Mouse (Mus musculus) embryonic facial prominence, embryonic 14.5 days (tissue): ENCODE measurements around the gene Abhd16a. TPM values are rescaled to one million over a fixed set of nuclear protein-coding genes. Genes with fewer than 3 reads are reported as not detected.
A peak's percentile ranks its signal among the peaks of the same experiment; 100 is the strongest.

Experiments used
- ATAC-seq: fragments of 200-750 bp; cut with Nextera tagmentation; 2 replicates; pipeline ENCODE4 v1.8.0; 2017; ENCODE audit warnings: low read depth, moderate number of reproducible peaks, moderate TSS enrichment
- DNase-seq: peaks from one replicate; pipeline ENCODE4 v3.0.0-alpha.2; 2015; ENCODE audit warnings: low spot score
- H3K27ac ChIP-seq: fragments of 300-500 bp; sonication (generic); replicated peaks from 2 replicates; pipeline ENCODE4 v1.5.1; 2014; ENCODE audit warnings: low read depth, mild to moderate bottlenecking, low read length, moderate library complexity
- H3K27me3 ChIP-seq: fragments of 300-500 bp; sonication (generic); replicated peaks from 2 replicates; pipeline ENCODE4 v1.6.1; 2014; ENCODE audit warnings: low read length; ENCODE audit not compliant: control insufficient read depth, insufficient read depth
- H3K36me3 ChIP-seq: fragments of 300-500 bp; sonication (generic); 2 replicates; pipeline ENCODE4 v1.6.1; 2014; ENCODE audit warnings: low read length, mixed read lengths; ENCODE audit not compliant: control insufficient read depth, insufficient read depth
- H3K4me1 ChIP-seq: fragments of 300-500 bp; sonication (generic); 2 replicates; pipeline ENCODE4 v1.6.1; 2014; ENCODE audit warnings: antibody characterized with exemption, low read length; ENCODE audit not compliant: control insufficient read depth, insufficient read depth
- H3K4me2 ChIP-seq: fragments of 300-500 bp; sonication (generic); 2 replicates; pipeline ENCODE4 v1.6.1; 2014; ENCODE audit warnings: low read depth, mild to moderate bottlenecking, low read length, moderate library complexity, mixed read lengths
- H3K4me3 ChIP-seq: fragments of 300-500 bp; sonication (generic); 2 replicates; pipeline ENCODE4 v1.5.1; 2014; ENCODE audit warnings: low read depth, mild to moderate bottlenecking, low read length
- H3K9ac ChIP-seq: fragments of 300-500 bp; sonication (generic); 2 replicates; pipeline ENCODE4 v1.6.1; 2014; ENCODE audit warnings: low read depth, mild to moderate bottlenecking, low read length, moderate library complexity, mixed read lengths
- H3K9me3 ChIP-seq: fragments of 300-500 bp; sonication (generic); 2 replicates; pipeline ENCODE4 v1.6.1; 2016; ENCODE audit warnings: low read length; ENCODE audit not compliant: control insufficient read depth
- WGBS: fragments of 180-500 bp; shearing (Covaris S2); extraction: QIAGEN DNeasy Blood & Tissue Kit; methylation state at CpG from one replicate; pipeline ENCODE4 v1.1.7; 2014; 5-methylcytosine and 5-hydroxymethylcytosine counted together
- polyA plus RNA-seq: library from polyadenylated mRNA; unstranded; fragments of >200 nt; fragmentation: Nextera tagmentation; extraction: Ambion mirVana; gene quantifications from 2 replicates; pipeline ENCODE4 v1.2.1, GENCODE M21; 2014

The Abhd16a gene
- polyA plus RNA-seq, 1 experiment from 2014 or later = 77.2 TPM

DNA sequence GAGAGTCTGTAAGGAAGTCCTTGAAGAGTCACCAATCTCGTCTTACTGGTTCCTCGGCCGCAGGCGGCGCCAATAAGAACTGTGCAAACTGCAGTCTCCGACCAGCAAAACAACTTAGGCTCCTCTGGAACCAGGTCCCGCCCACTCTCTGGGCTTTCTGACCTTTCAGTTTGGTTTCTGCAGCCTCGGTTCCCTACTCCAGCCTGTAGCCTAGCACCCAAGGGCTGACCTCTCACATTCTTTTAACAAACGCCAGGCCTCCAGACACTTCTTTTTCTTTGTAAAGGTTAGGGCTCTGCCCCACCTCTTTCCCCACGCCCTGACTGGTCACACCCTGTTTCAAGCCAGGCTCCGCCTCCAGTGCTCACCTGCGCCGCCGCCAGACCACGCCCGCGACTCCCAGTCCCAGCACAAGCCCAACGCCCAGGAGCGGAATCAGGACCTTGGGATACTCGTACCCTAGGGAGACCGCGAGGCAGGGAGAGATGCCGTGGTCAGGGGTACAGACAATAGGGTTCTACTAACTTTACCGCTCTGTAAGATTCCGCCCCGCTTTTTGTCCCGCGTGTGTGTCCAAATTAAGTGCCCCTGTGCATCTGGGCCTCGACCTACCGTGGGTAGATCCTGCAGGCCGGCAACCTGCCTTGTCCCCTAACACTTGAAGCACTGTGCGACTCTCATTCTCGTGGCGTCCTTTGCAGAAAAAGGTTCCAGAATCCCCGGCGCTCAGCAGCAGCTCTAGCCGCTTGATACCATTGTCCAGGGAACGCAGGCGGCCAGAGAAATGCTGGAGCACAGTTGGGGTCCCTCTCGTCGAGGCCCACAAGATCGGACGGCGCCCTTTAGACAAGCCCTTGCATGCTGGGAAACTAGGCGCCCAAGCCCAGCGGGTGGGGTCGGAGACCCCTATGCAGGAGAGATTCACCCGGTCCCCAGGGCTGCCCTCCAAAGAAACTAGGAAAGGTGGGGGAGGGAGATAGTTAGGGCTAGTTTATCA, 23.8 kb upstream of the Abhd16a start, which contains the start of gene Ly6g6c:
Gene Ly6g6c, plus strand, starts transcription at position 438 of the 997 bp plus-strand sequence.
- Histone ChIP-seq H3K4me1 (peaks cover 6% of the 10 kb centered on the region; the same call in 1 of the 2 replicates), H3K9me3 (no peaks in the 10 kb centered on the region), H3K4me2 (peak within 1 kb of the TSS; percentile 61), H3K9ac (peak within 1 kb of the TSS; percentile 56), H3K36me3 (peaks cover 27% of the 10 kb centered on the region), H3K4me3 (peak within 1 kb of the TSS; percentile 34), H3K27ac (peak within 1 kb of the TSS; percentile 54), H3K27me3 (peaks cover 20% of the 10 kb centered on the region)
- ATAC-seq (peak; percentile 71), DNase-seq (peak; percentile 87)
- WGBS = 2% methylated on average over 44 of the region's 48 CpGs

DNA sequence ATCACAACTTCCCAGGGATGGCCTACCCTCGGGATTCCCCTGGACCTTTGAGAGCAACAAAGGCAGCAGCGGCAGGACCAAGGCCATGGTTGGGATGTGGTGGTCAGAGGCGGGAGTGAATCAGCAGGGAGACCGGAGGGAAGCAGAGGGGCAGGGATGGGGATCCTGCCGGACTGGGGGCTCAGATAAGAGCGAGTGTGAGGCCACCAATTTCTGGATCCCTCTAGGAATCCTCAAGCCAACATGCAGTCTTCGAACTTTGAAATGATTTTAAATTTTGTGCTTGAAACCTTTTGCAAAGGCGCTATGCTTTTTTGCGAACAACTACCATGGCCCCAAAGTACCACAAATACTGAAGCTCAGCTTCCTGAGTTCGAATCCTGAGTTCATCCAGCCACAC, 23.0 kb upstream of the Abhd16a start, which contains the start of gene Mpig6b:
Gene Mpig6b, minus strand, starts transcription at position 101 of the 400 bp plus-strand sequence.
- H3K4me3 ChIP-seq = peak within 1 kb of the TSS; percentile 34
- DNase-seq (no peak), ATAC-seq (no peak)
- peaks cover 6% of the 10 kb centered on the region; the same call in 1 of the 2 replicates for H3K4me1 ChIP-seq
- H3K27ac ChIP-seq = peak within 1 kb of the TSS; percentile 54
- peaks cover 20% of the 10 kb centered on the region for H3K27me3 ChIP-seq
- peak within 1 kb of the TSS; percentile 61 for H3K4me2 ChIP-seq
- no peaks in the 10 kb centered on the region for H3K9me3 ChIP-seq
- H3K36me3 ChIP-seq = peaks cover 19% of the 10 kb centered on the region
- peak within 1 kb of the TSS; percentile 56 for H3K9ac ChIP-seq
- 43% methylated on average over 10 of the region's 10 CpGs for WGBS

DNA sequence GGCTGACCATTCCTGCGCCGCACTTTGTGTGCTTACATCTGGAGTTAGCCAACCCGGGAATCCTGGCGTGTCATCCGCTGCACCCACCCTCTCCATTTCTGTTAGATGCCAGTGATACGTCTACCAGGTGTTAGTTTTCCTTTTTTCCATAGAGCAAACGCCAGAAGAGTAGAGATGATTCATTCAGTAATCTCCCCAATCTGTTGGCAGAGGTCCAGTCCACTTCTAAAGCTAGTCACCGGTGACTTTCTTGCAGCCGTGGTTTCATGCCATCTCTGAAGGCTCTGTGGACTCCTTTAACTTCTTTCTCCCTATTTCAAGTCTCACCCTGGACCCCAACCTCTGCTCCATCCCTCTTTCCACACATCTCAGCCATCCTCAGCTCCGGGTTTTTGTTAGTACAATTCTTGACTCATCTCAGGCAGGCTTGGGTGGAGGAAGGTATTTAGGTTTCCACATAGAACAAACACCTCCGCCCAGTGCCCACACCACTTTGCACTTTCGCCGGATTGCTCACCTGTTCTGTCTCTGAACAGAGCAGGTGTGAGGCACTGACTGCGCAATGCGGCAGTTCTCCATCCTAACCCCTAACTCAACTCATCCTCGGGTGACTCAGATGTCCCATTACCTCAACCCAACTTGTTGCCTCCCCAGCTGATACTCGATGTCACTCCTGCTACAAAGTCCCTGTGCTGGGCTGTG, 20.7 kb upstream of the Abhd16a start:
- H3K4me3 ChIP-seq = no peak overlapping the region
- peaks cover 20% of the 10 kb centered on the region for H3K27me3 ChIP-seq
- H3K27ac ChIP-seq = no peak overlapping the region
- no peaks in the 10 kb centered on the region; the same call in 1 of the 2 replicates for H3K36me3 ChIP-seq
- H3K4me1 ChIP-seq = peaks cover 6% of the 10 kb centered on the region; the same call in 1 of the 2 replicates
- WGBS = 71% methylated on average over 17 of the region's 17 CpGs
- H3K9me3 ChIP-seq = no peaks in the 10 kb centered on the region
- no peak for DNase-seq
- H3K9ac ChIP-seq = no peak overlapping the region
- no peak for ATAC-seq
- no peak overlapping the region for H3K4me2 ChIP-seq

DNA sequence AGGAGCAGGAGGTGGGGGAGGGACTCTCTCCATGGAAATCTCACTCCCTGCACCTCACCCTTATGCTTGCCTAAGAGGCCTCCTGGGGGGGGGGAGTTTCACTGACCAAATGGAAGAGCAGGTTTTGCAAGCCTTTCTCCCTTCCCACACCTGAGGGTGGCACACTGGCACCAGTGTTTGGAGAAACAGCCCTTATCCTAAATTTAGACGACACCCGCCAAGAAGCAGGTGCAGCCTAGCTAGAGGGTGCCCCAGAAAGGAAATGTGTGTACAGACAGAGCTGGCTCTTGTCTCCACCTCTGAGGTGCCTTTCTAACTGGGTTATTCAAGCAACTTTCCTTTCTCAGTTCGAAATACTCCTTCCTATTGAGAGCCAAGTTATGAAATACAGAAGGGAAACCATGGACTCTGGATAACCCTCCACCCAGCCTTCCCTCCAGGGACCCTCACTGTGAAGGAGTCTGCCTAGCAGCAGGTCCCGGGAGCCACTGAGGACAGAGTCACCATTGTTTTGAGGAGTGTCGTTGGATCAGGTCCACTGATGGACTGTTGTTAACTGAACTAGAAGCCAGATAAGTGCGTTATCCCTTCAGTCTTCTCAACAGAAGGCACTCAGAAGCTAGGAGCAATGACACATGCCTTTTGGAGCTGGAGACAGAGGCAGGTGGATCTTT, 18.4 kb upstream of the Abhd16a start:
- Histone ChIP-seq H3K4me3 (no peak overlapping the region), H3K9ac (no peak overlapping the region), H3K4me2 (no peak overlapping the region), H3K9me3 (no peaks in the 10 kb centered on the region), H3K4me1 (no peaks in the 10 kb centered on the region), H3K36me3 (no peaks in the 10 kb centered on the region), H3K27me3 (peaks cover 13% of the 10 kb centered on the region; the same call in 1 of the 2 replicates), H3K27ac (no peak overlapping the region)
- WGBS = 32% methylated on average over 6 of the region's 6 CpGs
- ATAC-seq = no peak
- DNase-seq = no peak

DNA sequence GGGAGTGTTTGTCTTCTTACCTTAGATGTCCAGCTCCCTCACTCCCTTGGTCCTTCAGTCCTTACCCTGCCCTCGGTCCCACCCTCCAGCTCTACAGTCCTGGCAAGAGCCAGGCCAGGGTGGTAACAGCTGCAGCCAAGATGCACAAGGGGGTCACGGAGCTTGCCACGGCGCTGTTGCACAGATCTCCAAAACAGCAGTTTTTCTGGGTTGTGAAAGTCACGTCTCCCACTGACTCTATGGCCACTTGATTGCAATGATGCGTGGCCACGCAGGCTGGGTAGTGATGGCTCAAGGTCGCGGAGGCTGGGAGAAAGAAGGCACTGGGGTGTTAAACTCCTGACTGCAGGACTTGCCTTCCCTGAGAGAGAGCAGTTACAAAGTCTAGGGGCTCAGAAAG, 17.6 kb upstream of the Abhd16a start:
- no peak overlapping the region for H3K27ac ChIP-seq

DNA sequence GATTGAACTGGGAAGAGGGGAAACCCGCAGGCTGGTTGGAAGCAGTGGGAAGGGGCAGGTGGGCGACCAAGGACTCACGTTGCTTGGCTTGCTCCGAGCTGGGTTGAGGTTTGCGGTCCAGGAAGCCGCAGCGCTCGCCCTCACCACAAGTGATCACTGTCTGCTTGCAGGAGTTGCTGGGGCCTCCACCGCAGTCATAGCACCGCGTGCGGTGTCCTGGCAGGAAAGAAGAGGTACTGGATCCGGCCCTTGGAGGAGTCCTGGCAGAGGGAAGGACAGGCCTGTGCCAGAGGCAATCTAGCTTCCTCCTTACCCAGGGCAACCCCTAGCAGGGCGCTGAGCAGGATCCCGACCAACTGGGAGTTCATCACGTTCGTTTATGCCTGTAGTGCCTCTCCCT, 15.0 kb upstream of the Abhd16a start:
- Histone ChIP-seq H3K27me3 (no peaks in the 10 kb centered on the region), H3K9ac (no peak overlapping the region), H3K9me3 (no peaks in the 10 kb centered on the region), H3K27ac (no peak overlapping the region), H3K4me1 (peaks cover 3% of the 10 kb centered on the region; the same call in 1 of the 2 replicates), H3K4me2 (no peak overlapping the region), H3K36me3 (no peaks in the 10 kb centered on the region), H3K4me3 (no peak overlapping the region)
- ATAC-seq = 0 out of 2 replicates have a peak, but pooled peaks have one; percentile 14
- WGBS = 54% methylated on average over 8 of the region's 17 CpGs
- no peak for DNase-seq

More for the DNA sequence above, 17.6 kb upstream of the Abhd16a start:
- no peak overlapping the region for H3K9ac ChIP-seq
- no peak for DNase-seq
- H3K27me3 ChIP-seq = 0 out of 2 replicates have a peak, but pooled peaks cover 8% of the 10 kb centered on the region
- H3K4me1 ChIP-seq = no peaks in the 10 kb centered on the region
- 73% methylated on average over 9 of the region's 9 CpGs for WGBS
- no peak overlapping the region for H3K4me2 ChIP-seq
- H3K4me3 ChIP-seq = no peak overlapping the region
- H3K9me3 ChIP-seq = no peaks in the 10 kb centered on the region
- H3K36me3 ChIP-seq = no peaks in the 10 kb centered on the region
- ATAC-seq = no peak

DNA sequence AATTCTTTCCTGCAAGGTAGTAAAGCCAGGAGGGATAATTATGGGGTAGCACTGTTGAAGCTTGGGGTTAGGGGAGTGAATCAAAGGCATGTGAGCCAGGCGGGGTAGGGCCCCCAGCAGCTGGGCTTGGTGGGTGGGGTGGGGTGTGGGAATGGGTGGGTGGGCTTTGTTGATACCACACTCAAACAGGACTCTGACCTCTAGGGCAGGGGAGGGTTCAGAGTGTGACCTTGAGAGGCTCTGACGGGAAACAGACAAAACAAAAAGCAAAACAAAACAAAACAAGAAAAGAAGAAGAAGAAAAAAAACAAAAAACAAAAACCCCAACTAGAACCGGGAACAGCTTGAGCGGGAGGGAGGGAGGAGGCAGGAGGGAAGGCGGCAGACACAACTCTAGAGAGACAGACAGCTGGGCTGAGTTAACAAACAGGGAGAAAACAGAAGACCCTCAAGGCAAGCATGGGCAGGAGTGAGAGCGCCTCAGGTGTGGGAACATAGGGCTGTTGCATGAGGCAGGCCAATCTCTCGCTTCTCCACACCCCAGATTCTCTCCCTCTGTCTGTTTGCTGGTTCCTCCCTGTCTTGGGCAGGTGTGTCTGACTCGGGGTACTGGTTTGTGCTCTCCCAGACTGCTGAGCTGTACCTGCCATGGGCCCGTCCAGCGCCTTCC, 12.4 kb upstream of the Abhd16a start, which contains the start of gene Ly6g6e:
Gene Ly6g6e, plus strand, starts transcription at position 396 of the 670 bp plus-strand sequence.
- ATAC-seq = peak; percentile 47
- WGBS = 9% methylated on average over 10 of the region's 10 CpGs

More for the DNA sequence above, 12.4 kb upstream of the Abhd16a start, which contains the start of gene Ly6g6e:
- Histone ChIP-seq H3K27ac (no peak within 1 kb of the TSS; the same call in 1 of the 2 replicates), H3K4me1 (peaks cover 3% of the 10 kb centered on the region; the same call in 1 of the 2 replicates), H3K36me3 (no peaks in the 10 kb centered on the region), H3K27me3 (no peaks in the 10 kb centered on the region), H3K9me3 (no peaks in the 10 kb centered on the region), H3K4me3 (peak within 1 kb of the TSS; percentile 8; the same call in 1 of the 2 replicates), H3K4me2 (peak within 1 kb of the TSS; percentile 43), H3K9ac (peak within 1 kb of the TSS; percentile 31)
- DNase-seq = peak; percentile 39
